Mouse (Mus musculus) midbrain, embryonic 16.5 days (tissue): ENCODE data around the gene Tbc1d24. TPM values are rescaled to one million over a fixed set of nuclear protein-coding genes. Genes with fewer than 3 reads are reported as not detected.

ENCODE experiments used
- ATAC-seq: fragments of 200-750 bp; cut with Nextera tagmentation; 2 replicates; pipeline ENCODE4 v1.8.0; 2017; ENCODE audit warnings: moderate TSS enrichment
- H3K27ac ChIP-seq: fragments of 300-500 bp; sonication (generic); 2 replicates; pipeline ENCODE4 v1.5.1; 2014; ENCODE audit warnings: mild to moderate bottlenecking, low read length, mixed read lengths
- H3K27me3 ChIP-seq: fragments of 300-500 bp; sonication (generic); 2 replicates; pipeline ENCODE4 v1.6.1; 2014; ENCODE audit warnings: low read depth, low read length, mixed read lengths; ENCODE audit not compliant: control insufficient read depth, insufficient read depth
- H3K36me3 ChIP-seq: fragments of 300-500 bp; sonication (generic); 2 replicates; pipeline ENCODE4 v1.6.1; 2014; ENCODE audit warnings: mild to moderate bottlenecking, low read length, moderate library complexity, mixed read lengths; ENCODE audit not compliant: control insufficient read depth, insufficient read depth
- H3K4me1 ChIP-seq: fragments of 300-500 bp; sonication (generic); 2 replicates; pipeline ENCODE4 v1.6.1; 2014; ENCODE audit warnings: mild to moderate bottlenecking, low read length, mixed read lengths; ENCODE audit not compliant: control insufficient read depth, insufficient read depth
- H3K4me2 ChIP-seq: fragments of 300-500 bp; sonication (generic); 2 replicates; pipeline ENCODE4 v1.6.1; 2014; ENCODE audit warnings: mild to moderate bottlenecking, low read length, mixed read lengths
- H3K4me3 ChIP-seq: fragments of 300-500 bp; sonication (generic); 2 replicates; pipeline ENCODE4 v1.5.1; 2014; ENCODE audit warnings: low read depth, mild to moderate bottlenecking, low read length, moderate library complexity, mixed read lengths
- H3K9ac ChIP-seq: fragments of 300-500 bp; sonication (generic); 2 replicates; pipeline ENCODE4 v1.6.1; 2014; ENCODE audit warnings: low read depth, low read length, mixed read lengths
- H3K9me3 ChIP-seq: fragments of 300-500 bp; sonication (generic); replicated peaks from 2 replicates; pipeline ENCODE4 v1.6.1; 2014; ENCODE audit warnings: mild to moderate bottlenecking, low read length, mixed read lengths; ENCODE audit not compliant: control insufficient read depth, poor library complexity, severe bottlenecking
- WGBS: fragments of 180-500 bp; shearing (Covaris S2); extraction: QIAGEN DNeasy Blood & Tissue Kit; methylation state at CpG from one replicate; pipeline ENCODE4 v1.1.7; 2014; 5-methylcytosine and 5-hydroxymethylcytosine counted together
- polyA plus RNA-seq: library from polyadenylated mRNA; unstranded; fragments of >200 nt; fragmentation: Nextera tagmentation; extraction: Ambion mirVana; gene quantifications from 2 replicates; pipeline ENCODE4 v1.2.1, GENCODE M21; 2015

Gene Tbc1d24
- polyA plus RNA-seq, 1 experiment from 2014 or later = 30.6 TPM

- Histone ChIP-seq H3K9ac (no peak overlapping the region), H3K4me3 (no peak overlapping the region), H3K9me3 (no peaks in the 10 kb centered on the region), H3K36me3 (peaks cover 10% of the 10 kb centered on the region; the same call in 1 of the 2 replicates), H3K4me2 (no peak overlapping the region), H3K4me1 (peaks cover 3% of the 10 kb centered on the region; the same call in 1 of the 2 replicates), H3K27me3 (no peaks in the 10 kb centered on the region), H3K27ac (no peak overlapping the region)
- 78% methylated on average over 3 of the region's 3 CpGs for WGBS
- ATAC-seq = no peak
These were observed 50.9 kb downstream of the Tbc1d24 start for GRCm38 (mm10) chr17:24154463-24154862.

- Histone ChIP-seq H3K4me2 (peak overlapping the region; percentile 53), H3K27me3 (no peaks in the 10 kb centered on the region), H3K9me3 (no peaks in the 10 kb centered on the region), H3K27ac (no peak overlapping the region), H3K4me3 (peak overlapping the region; percentile 27), H3K36me3 (0 out of 2 replicates have a peak, but pooled peaks cover 4% of the 10 kb centered on the region), H3K4me1 (peaks cover 3% of the 10 kb centered on the region; the same call in 1 of the 2 replicates), H3K9ac (peak overlapping the region; percentile 27)
- ATAC-seq = peak; percentile 83
- WGBS = 2% methylated on average over 26 of the region's 26 CpGs
These were observed 53.3 kb downstream of the Tbc1d24 start for GRCm38 (mm10) chr17:24151890-24152563.

- peak overlapping the region; percentile 53 for H3K4me2 ChIP-seq
- H3K4me3 ChIP-seq = no peak overlapping the region
- no peak overlapping the region for H3K27ac ChIP-seq
- no peak overlapping the region for H3K9ac ChIP-seq
- H3K27me3 ChIP-seq = no peaks in the 10 kb centered on the region
- no peak for ATAC-seq
- H3K36me3 ChIP-seq = 0 out of 2 replicates have a peak, but pooled peaks cover 4% of the 10 kb centered on the region
- H3K4me1 ChIP-seq = peaks cover 3% of the 10 kb centered on the region; the same call in 1 of the 2 replicates
- 13% methylated on average over 7 of the region's 7 CpGs for WGBS
- no peaks in the 10 kb centered on the region for H3K9me3 ChIP-seq
These were observed 54.0 kb downstream of the Tbc1d24 start for GRCm38 (mm10) chr17:24151382-24151781.

GRCm38 (mm10) chr17:24150824-24151223, 54.5 kb downstream of the Tbc1d24 start, which contains the start of gene Pdpk1:
Gene Pdpk1, minus strand, starts transcription at chr17:24150924.
- Histone ChIP-seq H3K27ac (no peak within 1 kb of the TSS), H3K9ac (peak within 1 kb of the TSS; percentile 27; the same call in 1 of the 2 replicates), H3K27me3 (no peaks in the 10 kb centered on the region), H3K4me3 (peak within 1 kb of the TSS; percentile 27), H3K4me2 (peak within 1 kb of the TSS; percentile 53), H3K36me3 (0 out of 2 replicates have a peak, but pooled peaks cover 4% of the 10 kb centered on the region), H3K9me3 (no peaks in the 10 kb centered on the region), H3K4me1 (peaks cover 3% of the 10 kb centered on the region; the same call in 1 of the 2 replicates)
- no peak for ATAC-seq
- 93% methylated on average over 2 of the region's 2 CpGs for WGBS

- 93% methylated on average over 7 of the region's 7 CpGs for WGBS
- Histone ChIP-seq H3K9me3 (no peaks in the 10 kb centered on the region), H3K4me3 (no peak overlapping the region), H3K27ac (no peak overlapping the region), H3K9ac (no peak overlapping the region), H3K4me2 (no peak overlapping the region), H3K36me3 (no peaks in the 10 kb centered on the region), H3K27me3 (no peaks in the 10 kb centered on the region), H3K4me1 (peaks cover 3% of the 10 kb centered on the region; the same call in 1 of the 2 replicates)
- no peak for ATAC-seq
These were observed 55.9 kb downstream of the Tbc1d24 start for GRCm38 (mm10) chr17:24149421-24149820.

- no peak overlapping the region for H3K9ac ChIP-seq
- H3K27me3 ChIP-seq = no peaks in the 10 kb centered on the region
- H3K27ac ChIP-seq = no peak overlapping the region
- H3K9me3 ChIP-seq = no peaks in the 10 kb centered on the region
- no peak overlapping the region for H3K4me2 ChIP-seq
- no peak overlapping the region for H3K4me3 ChIP-seq
- peaks cover 20% of the 10 kb centered on the region for H3K4me1 ChIP-seq
- H3K36me3 ChIP-seq = no peaks in the 10 kb centered on the region
- ATAC-seq = no peak
- WGBS = 43% methylated on average over 2 of the region's 2 CpGs
These were observed 62.5 kb downstream of the Tbc1d24 start for GRCm38 (mm10) chr17:24142897-24143296.

- under 1% methylated on average over 47 of the region's 57 CpGs for WGBS
These were observed 63.9 kb downstream of the Tbc1d24 start for GRCm38 (mm10) chr17:24141425-24141920.

GRCm38 (mm10) chr17:24140845-24141424, 64.4 kb downstream of the Tbc1d24 start:
- whole genome bisulfite sequencing = under 1% methylated on average over 38 of the region's 43 CpGs
- H3K4me2 ChIP-seq = peak overlapping the region; percentile 72
- ATAC-seq = peak; percentile 4; the same call in 1 of the 2 replicates

More at GRCm38 (mm10) chr17:24141425-24141920, 63.9 kb downstream of the Tbc1d24 start:
- Histone ChIP-seq H3K4me3 (peak overlapping the region; percentile 93), H3K36me3 (no peaks in the 10 kb centered on the region), H3K9me3 (no peaks in the 10 kb centered on the region), H3K27me3 (no peaks in the 10 kb centered on the region), H3K4me2 (peak overlapping the region; percentile 84), H3K9ac (peak overlapping the region; percentile 96), H3K4me1 (peaks cover 20% of the 10 kb centered on the region), H3K27ac (peak overlapping the region; percentile 85)
- peak; percentile 98 for ATAC-seq

GRCm38 (mm10) chr17:24139968-24140367, 65.4 kb downstream of the Tbc1d24 start:
- 94% methylated on average over 4 of the region's 4 CpGs for WGBS
- Histone ChIP-seq H3K9ac (peak overlapping the region; percentile 96; the same call in 1 of the 2 replicates), H3K27me3 (no peaks in the 10 kb centered on the region), H3K9me3 (no peaks in the 10 kb centered on the region), H3K4me1 (peaks cover 20% of the 10 kb centered on the region), H3K4me2 (peak overlapping the region; percentile 72), H3K27ac (no peak overlapping the region), H3K36me3 (no peaks in the 10 kb centered on the region), H3K4me3 (peak overlapping the region; percentile 93)
- no peak for ATAC-seq

More at GRCm38 (mm10) chr17:24140845-24141424, 64.4 kb downstream of the Tbc1d24 start:
- Histone ChIP-seq H3K4me3 (peak overlapping the region; percentile 93), H3K9ac (peak overlapping the region; percentile 96), H3K36me3 (no peaks in the 10 kb centered on the region), H3K27ac (peak overlapping the region; percentile 85), H3K4me1 (peaks cover 20% of the 10 kb centered on the region), H3K9me3 (no peaks in the 10 kb centered on the region), H3K27me3 (no peaks in the 10 kb centered on the region)
